Mouse (Mus musculus) small intestine, adult 2 months (tissue): ENCODE measurements around the gene Olfr91.

Experiments
- CTCF ChIP-seq: fragments of 200-500 bp; IDR thresholded peaks from 2 replicates; pipeline ENCODE4 v1.5.1; 2012; ENCODE audit warnings: low read depth, mild to moderate bottlenecking, control low read depth, inconsistent platforms, low read length, moderate library complexity, mixed read lengths; ENCODE audit not compliant: insufficient replicate concordance, insufficient read length; ENCODE audit errors: extremely low read depth
- POLR2A ChIP-seq: fragments of 200-500 bp; IDR thresholded peaks from 2 replicates; pipeline ENCODE4 v1.6.1; 2012; ENCODE audit warnings: low read depth, mild to moderate bottlenecking, control low read depth, inconsistent platforms, low read length, moderate library complexity

- TF ChIP-seq CTCF: no peak
- TF ChIP-seq POLR2A: no peak
Observed at GRCm38 (mm10) chr17:37075766-37076165, 22.3 kb downstream of the Olfr91 start.
